Mouse (Mus musculus) olfactory bulb, adult 2 months (tissue): ENCODE data around the gene Fbxl5.

Experiments used
- CTCF ChIP-seq: fragments of 200-500 bp; IDR thresholded peaks from 2 replicates; pipeline ENCODE4 v1.5.1; 2012; ENCODE audit warnings: low read depth, mild to moderate bottlenecking, low read length, moderate library complexity; ENCODE audit not compliant: insufficient read depth
- POLR2A ChIP-seq: fragments of 200-500 bp; IDR thresholded peaks from 2 replicates; pipeline ENCODE4 v1.6.1; 2012; ENCODE audit warnings: mild to moderate bottlenecking, low read depth, low read length, moderate library complexity; ENCODE audit not compliant: insufficient read depth

GRCm38 (mm10) chr5:43801798-43802197 lies 19.6 kb downstream of the Fbxl5 start:
- no peak for TF ChIP-seq POLR2A
- TF ChIP-seq CTCF, result no peak
